Mouse (Mus musculus) embryonic facial prominence, embryonic 11.5 days (tissue): ENCODE data around the gene Ost4. TPM values are rescaled to one million over a fixed set of nuclear protein-coding genes. Genes with fewer than 3 reads are reported as not detected.

Experiments used
- ATAC-seq: fragments of 200-750 bp; cut with Nextera tagmentation; replicated peaks from 2 replicates; pipeline ENCODE4 v1.8.0; 2017; ENCODE audit warnings: low read depth; ENCODE audit not compliant: insufficient number of reproducible peaks, low FRiP score, low TSS enrichment
- DNase-seq: peaks from one replicate; pipeline ENCODE4 v3.0.0-alpha.2; 2015; ENCODE audit warnings: low spot score
- H3K27ac ChIP-seq: fragments of 300-500 bp; sonication (generic); replicated peaks from 2 replicates; pipeline ENCODE4 v1.5.1; 2014; ENCODE audit warnings: mild to moderate bottlenecking, low read depth, low read length, control low read depth
- H3K27me3 ChIP-seq: fragments of 300-500 bp; sonication (generic); 2 replicates; pipeline ENCODE4 v1.6.1; 2014; ENCODE audit warnings: mild to moderate bottlenecking, low read length, moderate library complexity, mixed read lengths; ENCODE audit not compliant: control insufficient read depth, insufficient read depth
- H3K36me3 ChIP-seq: fragments of 300-500 bp; sonication (generic); replicated peaks from 2 replicates; pipeline ENCODE4 v1.6.1; 2014; ENCODE audit warnings: low read depth, mild to moderate bottlenecking, low read length, moderate library complexity, mixed read lengths; ENCODE audit not compliant: control insufficient read depth, insufficient read depth
- H3K4me1 ChIP-seq: fragments of 300-500 bp; sonication (generic); 2 replicates; pipeline ENCODE4 v1.6.1; 2014; ENCODE audit warnings: low read length, mixed read lengths; ENCODE audit not compliant: control insufficient read depth, insufficient read depth
- H3K4me2 ChIP-seq: fragments of 300-500 bp; sonication (generic); 2 replicates; pipeline ENCODE4 v1.6.1; 2014; ENCODE audit warnings: low read depth, mild to moderate bottlenecking, control low read depth, low read length, moderate library complexity
- H3K4me3 ChIP-seq: fragments of 300-500 bp; sonication (generic); 2 replicates; pipeline ENCODE4 v1.5.1; 2014; ENCODE audit warnings: low read depth, low read length, control low read depth
- H3K9ac ChIP-seq: fragments of 300-500 bp; sonication (generic); replicated peaks from 2 replicates; pipeline ENCODE4 v1.6.1; 2014; ENCODE audit warnings: mild to moderate bottlenecking, control low read depth, low read length
- H3K9me3 ChIP-seq: fragments of 300-500 bp; sonication (generic); replicated peaks from 2 replicates; pipeline ENCODE4 v1.6.1; 2016; ENCODE audit warnings: mild to moderate bottlenecking, low read length, inconsistent platforms, mixed read lengths; ENCODE audit not compliant: control insufficient read depth
- WGBS: fragments of 180-500 bp; shearing (Covaris S2); extraction: QIAGEN DNeasy Blood & Tissue Kit; methylation state at CpG from one replicate; pipeline ENCODE4 v1.1.7; 2014; 5-methylcytosine and 5-hydroxymethylcytosine counted together
- polyA plus RNA-seq: library from polyadenylated mRNA; unstranded; fragments of >200 nt; fragmentation: Nextera tagmentation; extraction: Ambion mirVana; gene quantifications from 2 replicates; pipeline ENCODE4 v1.2.1, GENCODE M21; 2014

The Ost4 gene
- polyA plus RNA-seq, 1 experiment from 2014 or later = 347 TPM

- ATAC-seq (no peak), DNase-seq (no peak)
- 72% methylated on average over 10 of the region's 10 CpGs for WGBS
- H3K9ac ChIP-seq = no peak overlapping the region
- peaks cover 8% of the 10 kb centered on the region for H3K36me3 ChIP-seq
- H3K9me3 ChIP-seq = no peaks in the 10 kb centered on the region
- H3K4me2 ChIP-seq = no peak overlapping the region; the same call in 1 of the 2 replicates
- no peak overlapping the region for H3K4me3 ChIP-seq
- no peak overlapping the region for H3K27ac ChIP-seq
- peaks cover 5% of the 10 kb centered on the region; the same call in 1 of the 2 replicates for H3K4me1 ChIP-seq
- H3K27me3 ChIP-seq = no peaks in the 10 kb centered on the region
Observed at GRCm38 (mm10) chr5:30922581-30923041, 15.0 kb upstream of the Ost4 start.

GRCm38 (mm10) chr5:30921256-30922033 lies 13.9 kb upstream of the Ost4 start, which contains the start of gene Khk:
Khk (plus strand) TSS chr5:30921431.
- 1% methylated on average over 34 of the region's 40 CpGs for WGBS
- Histone ChIP-seq H3K27ac (peak within 1 kb of the TSS; percentile 60), H3K36me3 (peaks cover 8% of the 10 kb centered on the region), H3K4me2 (peak within 1 kb of the TSS; percentile 68), H3K4me3 (peak within 1 kb of the TSS; percentile 28), H3K9ac (peak within 1 kb of the TSS; percentile 32), H3K27me3 (no peaks in the 10 kb centered on the region), H3K4me1 (peaks cover 5% of the 10 kb centered on the region; the same call in 1 of the 2 replicates), H3K9me3 (no peaks in the 10 kb centered on the region)
- ATAC-seq (peak; percentile 79), DNase-seq (peak; percentile 93)

- H3K4me3 ChIP-seq = no peak overlapping the region
- peaks cover 5% of the 10 kb centered on the region; the same call in 1 of the 2 replicates for H3K4me1 ChIP-seq
- H3K36me3 ChIP-seq = peaks cover 8% of the 10 kb centered on the region
- WGBS = 65% methylated on average over 19 of the region's 19 CpGs
- no peak overlapping the region; the same call in 1 of the 2 replicates for H3K4me2 ChIP-seq
- no peaks in the 10 kb centered on the region for H3K27me3 ChIP-seq
- H3K27ac ChIP-seq = no peak overlapping the region
- H3K9me3 ChIP-seq = no peaks in the 10 kb centered on the region
- ATAC-seq (peak; percentile 15; the same call in 1 of the 2 replicates), DNase-seq (no peak)
- no peak overlapping the region for H3K9ac ChIP-seq
Observed at GRCm38 (mm10) chr5:30920621-30921020, 13.0 kb upstream of the Ost4 start.

GRCm38 (mm10) chr5:30919831-30920614 lies 12.4 kb upstream of the Ost4 start:
- no peak for DNase-seq
- H3K4me3 ChIP-seq = no peak overlapping the region
- WGBS = 66% methylated on average over 11 of the region's 11 CpGs
- H3K9me3 ChIP-seq = no peaks in the 10 kb centered on the region
- peaks cover 8% of the 10 kb centered on the region for H3K36me3 ChIP-seq
- H3K9ac ChIP-seq = no peak overlapping the region
- H3K27ac ChIP-seq = no peak overlapping the region
- H3K27me3 ChIP-seq = no peaks in the 10 kb centered on the region
- ATAC-seq = no peak
- H3K4me2 ChIP-seq = no peak overlapping the region
- peaks cover 5% of the 10 kb centered on the region; the same call in 1 of the 2 replicates for H3K4me1 ChIP-seq

GRCm38 (mm10) chr5:30918691-30919090 lies 11.1 kb upstream of the Ost4 start:
- no peak overlapping the region for H3K4me3 ChIP-seq
- no peak overlapping the region for H3K4me2 ChIP-seq
- peak overlapping the region; percentile 18; the same call in 1 of the 2 replicates for H3K9ac ChIP-seq
- H3K27ac ChIP-seq = no peak overlapping the region
- H3K4me1 ChIP-seq = peaks cover 5% of the 10 kb centered on the region; the same call in 1 of the 2 replicates
- DNase-seq (no peak), ATAC-seq (no peak)
- no peaks in the 10 kb centered on the region for H3K27me3 ChIP-seq
- WGBS = 82% methylated on average over 8 of the region's 8 CpGs
- H3K9me3 ChIP-seq = no peaks in the 10 kb centered on the region
- peaks cover 8% of the 10 kb centered on the region for H3K36me3 ChIP-seq

- Histone ChIP-seq H3K4me2 (no peak overlapping the region), H3K9me3 (no peaks in the 10 kb centered on the region), H3K4me3 (no peak overlapping the region), H3K27me3 (no peaks in the 10 kb centered on the region), H3K27ac (no peak overlapping the region), H3K4me1 (peaks cover 5% of the 10 kb centered on the region; the same call in 1 of the 2 replicates), H3K9ac (peak overlapping the region; percentile 18; the same call in 1 of the 2 replicates), H3K36me3 (peaks cover 8% of the 10 kb centered on the region)
- 83% methylated on average over 31 of the region's 31 CpGs for WGBS
- ATAC-seq (no peak), DNase-seq (no peak)
Observed at GRCm38 (mm10) chr5:30917891-30918670, 10.5 kb upstream of the Ost4 start.

- Histone ChIP-seq H3K27me3 (no peaks in the 10 kb centered on the region), H3K4me3 (no peak overlapping the region), H3K4me2 (no peak overlapping the region), H3K36me3 (peaks cover 8% of the 10 kb centered on the region), H3K4me1 (peaks cover 9% of the 10 kb centered on the region; the same call in 1 of the 2 replicates), H3K9ac (no peak overlapping the region), H3K9me3 (no peaks in the 10 kb centered on the region), H3K27ac (no peak overlapping the region)
- WGBS = 88% methylated on average over 11 of the region's 11 CpGs
- no peak for ATAC-seq
- DNase-seq = no peak
Observed at GRCm38 (mm10) chr5:30917348-30917747, 9.8 kb upstream of the Ost4 start.
